Mouse (Mus musculus): Measurements from ENCODE around the gene Vwa3a. TPM values are rescaled to one million over a fixed set of nuclear protein-coding genes. Genes with fewer than 3 reads are reported as not detected.

Gene Vwa3a
- total and polyA plus RNA-seq, 2 experiments from 2014 or later, result 2.5 to 5.0 TPM

DNA sequence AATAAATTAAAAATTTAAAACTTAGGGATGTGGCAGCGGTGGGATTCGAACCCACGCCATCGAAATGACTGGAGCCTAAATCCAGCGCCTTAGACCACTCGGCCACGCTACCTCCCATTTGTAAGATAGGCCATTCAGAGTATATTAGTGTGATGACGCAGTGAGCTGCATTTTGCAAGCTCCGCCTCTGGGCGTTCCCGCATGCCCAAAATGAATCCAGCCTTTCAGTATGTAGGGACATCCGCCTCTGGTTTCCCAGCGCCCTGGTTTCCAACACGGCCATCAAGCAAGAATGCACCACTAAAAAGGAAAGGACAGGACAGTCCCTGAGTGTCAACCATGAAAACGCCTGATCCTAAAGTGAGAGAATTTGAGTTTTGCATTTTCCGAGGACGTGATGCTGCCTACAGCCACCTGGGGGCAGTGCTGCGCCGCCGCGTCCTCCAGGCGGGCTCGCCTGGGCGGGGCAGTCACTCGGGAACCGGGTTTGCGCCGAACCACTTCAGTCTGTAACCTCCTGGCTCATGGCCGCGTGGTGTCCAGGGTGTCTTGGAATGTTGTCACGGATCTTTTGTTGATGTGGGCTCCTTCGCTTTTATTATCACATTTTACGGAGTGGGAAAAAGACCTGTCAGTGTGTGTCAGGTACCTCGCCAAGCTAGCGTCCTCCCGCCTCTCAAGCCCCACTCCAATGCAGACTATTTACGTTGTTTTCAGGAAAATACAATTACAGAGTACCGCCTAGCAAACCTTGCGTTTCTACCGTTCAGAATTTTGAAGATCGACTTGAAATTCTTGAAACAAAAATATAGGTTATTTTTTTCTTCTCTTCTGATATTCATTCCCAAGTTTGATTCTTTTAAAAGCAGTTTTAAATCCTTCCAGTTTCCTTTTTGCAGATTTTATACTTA, 96.6 kb downstream of the Vwa3a start:
- Histone ChIP-seq H3K4me2 (ENCODE audit: low read depth) (peak overlapping the region; percentile 48), H3K36me3 (ENCODE audit: insufficient read depth) (no peaks in the 10 kb centered on the region), H3K4me1 (ENCODE audit: insufficient read depth) (0 out of 2 replicates have a peak, but pooled peaks cover 5% of the 10 kb centered on the region), H3K9ac (peak overlapping the region; percentile 64), H3K9me3 (ENCODE audit: low read length) (no peaks in the 10 kb centered on the region), H3K27me3 (ENCODE audit: insufficient read depth, low read length) (no peaks in the 10 kb centered on the region; the same call in 1 of the 2 replicates), H3K27ac (ENCODE audit: low read depth, low read length) (peak overlapping the region; percentile 84), H3K4me3 (ENCODE audit: low read depth, low read length) (peak overlapping the region; percentile 57)
- TF ChIP-seq CTCF (IDR thresholded peaks at IDR 0.05; ENCODE audit: low read depth), result peak; percentile 97
- ATAC-seq (peak; percentile 89), DNase-seq (peak; percentile 99)
- WGBS, result under 1% methylated on average over 41 of the region's 41 CpGs

DNA sequence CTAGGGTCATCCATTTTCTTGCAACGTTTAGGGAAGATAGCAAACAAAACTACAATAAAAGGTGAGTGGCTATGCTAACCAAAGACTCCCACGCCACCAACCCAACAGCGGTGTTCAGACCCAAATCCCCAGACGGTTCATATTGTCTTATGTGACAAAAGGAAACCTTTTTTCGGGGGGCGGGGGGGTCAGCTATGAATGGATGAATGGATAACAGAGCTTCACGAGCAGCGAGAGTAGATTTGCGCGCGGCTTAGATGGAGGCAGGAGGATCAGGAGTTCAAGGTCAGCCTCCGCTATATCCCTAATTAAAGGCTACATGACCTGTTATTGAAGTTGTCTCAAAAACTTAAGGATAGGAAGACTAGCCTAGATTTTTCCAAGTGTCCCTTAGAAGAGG, 97.2 kb downstream of the Vwa3a start:
- peak; percentile 67 for DNase-seq
- no peaks in the 10 kb centered on the region for H3K36me3 ChIP-seq (ENCODE audit: insufficient read depth)
- no peaks in the 10 kb centered on the region for H3K9me3 ChIP-seq (ENCODE audit: low read length)
- no peaks in the 10 kb centered on the region; the same call in 1 of the 2 replicates for H3K27me3 ChIP-seq (ENCODE audit: insufficient read depth, low read length)
- H3K4me1 ChIP-seq (ENCODE audit: insufficient read depth), result 0 out of 2 replicates have a peak, but pooled peaks cover 5% of the 10 kb centered on the region
- 4% methylated on average over 12 of the region's 12 CpGs for WGBS
- ATAC-seq, result no peak
- TF ChIP-seq CTCF (IDR thresholded peaks at IDR 0.05; ENCODE audit: low read depth), result no peak
- peak overlapping the region; percentile 84; the same call in 1 of the 2 replicates for H3K27ac ChIP-seq (ENCODE audit: low read depth, low read length)
- peak overlapping the region; percentile 48 for H3K4me2 ChIP-seq (ENCODE audit: low read depth)
- peak overlapping the region; percentile 64 for H3K9ac ChIP-seq
- peak overlapping the region; percentile 57 for H3K4me3 ChIP-seq (ENCODE audit: low read depth, low read length)

DNA sequence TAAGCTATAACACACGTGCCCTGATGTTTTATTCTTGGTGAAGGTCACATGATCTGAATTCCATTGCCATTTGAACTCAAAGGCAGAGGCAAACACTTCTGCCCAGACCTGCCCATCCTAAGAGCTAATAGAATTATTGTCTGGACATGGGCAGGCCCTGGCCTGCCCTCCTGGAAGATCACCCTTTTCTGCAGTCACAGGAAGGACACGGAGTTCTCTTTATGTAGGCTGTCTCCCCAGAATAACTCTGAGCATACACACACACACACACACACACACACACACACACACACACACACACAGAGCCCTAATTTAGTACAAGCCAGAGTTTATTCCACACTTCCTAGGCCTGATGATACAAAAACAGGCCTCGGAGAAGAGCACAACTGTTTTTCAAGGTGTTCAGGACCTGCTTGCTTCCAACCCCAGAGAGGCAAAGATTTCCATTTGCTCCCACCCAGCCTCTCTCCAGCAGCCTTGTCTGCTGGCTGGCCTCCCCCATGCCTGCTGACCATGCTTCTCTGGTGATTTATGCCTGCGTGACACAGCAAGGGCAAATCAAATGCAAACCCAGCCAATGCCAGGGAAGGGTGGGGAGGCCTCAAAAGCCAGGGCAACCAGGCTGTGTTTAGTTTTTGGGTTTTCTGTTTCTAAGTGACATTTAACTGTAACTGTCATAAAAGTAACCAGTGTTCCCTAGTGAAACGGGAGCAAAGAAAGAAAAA, 99.5 kb downstream of the Vwa3a start:
- 0 out of 2 replicates have a peak, but pooled peaks cover 5% of the 10 kb centered on the region for H3K4me1 ChIP-seq (ENCODE audit: insufficient read depth)
- H3K4me3 ChIP-seq (ENCODE audit: low read depth, low read length), result no peak overlapping the region
- no peak overlapping the region for H3K27ac ChIP-seq (ENCODE audit: low read depth, low read length)
- H3K9me3 ChIP-seq (ENCODE audit: low read length), result no peaks in the 10 kb centered on the region
- no peaks in the 10 kb centered on the region for H3K36me3 ChIP-seq (ENCODE audit: insufficient read depth)
- TF ChIP-seq CTCF (IDR thresholded peaks at IDR 0.05; ENCODE audit: low read depth), result no peak
- DNase-seq (no peak), ATAC-seq (no peak)
- no peaks in the 10 kb centered on the region for H3K27me3 ChIP-seq (ENCODE audit: insufficient read depth, low read length)
- 81% methylated on average over 5 of the region's 5 CpGs for WGBS
- no peak overlapping the region for H3K9ac ChIP-seq
- no peak overlapping the region for H3K4me2 ChIP-seq (ENCODE audit: low read depth)

DNA sequence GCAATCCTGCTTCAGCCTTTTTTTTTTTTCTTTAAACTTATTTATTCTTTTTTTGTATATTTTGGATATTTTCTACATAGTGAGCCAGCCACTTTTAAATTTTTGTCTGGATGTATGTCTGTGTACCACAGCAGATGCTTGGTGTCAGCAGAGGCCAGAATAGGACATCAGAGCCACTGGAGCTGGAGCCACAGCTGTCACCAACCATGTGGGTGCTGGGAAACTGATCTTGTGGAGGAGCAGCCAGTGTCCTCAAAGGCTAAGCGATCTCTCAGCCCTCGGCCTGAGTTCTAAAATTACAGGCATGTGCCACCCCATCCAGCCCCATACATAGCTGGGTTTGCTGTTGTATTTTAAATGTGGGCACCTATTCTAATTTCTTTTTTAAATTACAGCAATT, 100.7 kb downstream of the Vwa3a start:
- Histone ChIP-seq H3K9me3 (ENCODE audit: low read length) (no peaks in the 10 kb centered on the region), H3K4me1 (ENCODE audit: insufficient read depth) (peaks cover 5% of the 10 kb centered on the region; the same call in 1 of the 2 replicates), H3K4me3 (ENCODE audit: low read depth, low read length) (no peak overlapping the region), H3K9ac (no peak overlapping the region), H3K27ac (ENCODE audit: low read depth, low read length) (no peak overlapping the region), H3K4me2 (ENCODE audit: low read depth) (no peak overlapping the region), H3K36me3 (ENCODE audit: insufficient read depth) (no peaks in the 10 kb centered on the region), H3K27me3 (ENCODE audit: insufficient read depth, low read length) (no peaks in the 10 kb centered on the region)
- DNase-seq (no peak), ATAC-seq (no peak)
- 82% methylated on average over 2 of the region's 2 CpGs for WGBS
- no peak for TF ChIP-seq CTCF (IDR thresholded peaks at IDR 0.05; ENCODE audit: low read depth)

DNA sequence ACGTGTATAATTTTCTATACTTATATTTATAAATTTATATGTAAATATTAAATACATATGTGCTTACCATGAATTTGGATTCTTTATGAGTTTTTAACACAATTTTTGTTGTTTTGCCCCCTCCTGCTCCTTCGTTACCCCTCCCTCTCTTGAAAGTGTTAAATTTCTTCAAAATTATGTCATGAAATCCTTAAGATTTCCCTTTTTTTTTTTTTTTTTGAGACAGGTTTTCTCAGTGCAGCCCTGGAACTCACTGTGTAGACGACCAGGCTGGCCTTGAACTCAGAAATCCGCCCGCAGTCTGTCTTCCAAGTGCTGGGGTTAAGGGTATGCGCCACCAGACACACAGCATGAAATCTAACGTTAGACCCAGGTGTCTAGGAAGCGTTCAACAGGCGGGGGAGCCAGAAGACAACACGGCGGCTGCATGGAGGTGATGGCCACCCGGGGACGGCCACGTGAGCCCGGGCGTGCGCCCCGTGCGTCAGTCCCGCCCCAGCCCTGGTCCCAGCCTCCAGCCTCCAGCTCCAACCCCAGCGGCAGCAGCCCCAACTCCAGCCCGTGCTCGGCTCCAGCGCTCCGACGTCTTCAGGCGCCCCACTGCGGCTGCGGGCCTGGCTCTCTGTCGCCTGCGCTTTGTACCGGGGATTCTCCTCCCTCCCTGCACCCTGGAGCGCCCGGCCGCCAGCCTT, 103.4 kb downstream of the Vwa3a start, which contains the start of gene Eef2k:
TSS of gene Eef2k (plus strand) at position 487 of the 692 bp plus-strand sequence.
- Histone ChIP-seq H3K9ac (peak within 1 kb of the TSS; percentile 97), H3K4me3 (ENCODE audit: low read depth, low read length) (peak within 1 kb of the TSS; percentile 83), H3K27me3 (ENCODE audit: insufficient read depth, low read length) (no peaks in the 10 kb centered on the region), H3K27ac (ENCODE audit: low read depth, low read length) (peak within 1 kb of the TSS; percentile 98), H3K4me1 (ENCODE audit: insufficient read depth) (no peaks in the 10 kb centered on the region; the same call in 1 of the 2 replicates), H3K4me2 (ENCODE audit: low read depth) (peak within 1 kb of the TSS; percentile 79), H3K36me3 (ENCODE audit: insufficient read depth) (peaks cover 3% of the 10 kb centered on the region; the same call in 1 of the 2 replicates), H3K9me3 (ENCODE audit: low read length) (no peaks in the 10 kb centered on the region)
- ATAC-seq, result peak; percentile 91
- TF ChIP-seq CTCF (IDR thresholded peaks at IDR 0.05; ENCODE audit: low read depth), result 0 out of 2 replicates have a peak, but pooled peaks have one; percentile 2
- DNase-seq, result peak; percentile 86
- 5% methylated on average over 35 of the region's 35 CpGs for WGBS

- ATAC-seq, result peak; percentile 88
- Histone ChIP-seq H3K4me2 (ENCODE audit: low read depth) (peak overlapping the region; percentile 79), H3K4me1 (ENCODE audit: insufficient read depth) (no peaks in the 10 kb centered on the region; the same call in 1 of the 2 replicates), H3K9me3 (ENCODE audit: low read length) (no peaks in the 10 kb centered on the region), H3K27me3 (ENCODE audit: insufficient read depth, low read length) (no peaks in the 10 kb centered on the region), H3K27ac (ENCODE audit: low read depth, low read length) (peak overlapping the region; percentile 98), H3K4me3 (ENCODE audit: low read depth, low read length) (peak overlapping the region; percentile 83), H3K9ac (peak overlapping the region; percentile 97), H3K36me3 (ENCODE audit: insufficient read depth) (peaks cover 6% of the 10 kb centered on the region)
- peak; percentile 91 for DNase-seq
- no peak for TF ChIP-seq CTCF (IDR thresholded peaks at IDR 0.05; ENCODE audit: low read depth)
- WGBS, result 3% methylated on average over 40 of the region's 40 CpGs
These were observed 104.0 kb downstream of the Vwa3a start for GRCm38 (mm10) chr7:120843037-120843621.
